Mouse (Mus musculus) midbrain, embryonic 15.5 days (tissue): ENCODE data around the gene Krt8. TPM values are rescaled to one million over a fixed set of nuclear protein-coding genes. Genes with fewer than 3 reads are reported as not detected.
A peak's percentile ranks its signal among the peaks of the same experiment; 100 is the strongest.
"Not testable (repeated sequence)": the region's sequence is repeated elsewhere in the genome, so short reads cannot be mapped to it uniquely, and the experiment has no call there.

Source experiments
- ATAC-seq: fragments of 200-750 bp; cut with Nextera tagmentation; replicated peaks from 2 replicates; pipeline ENCODE4 v1.8.0; 2017; ENCODE audit warnings: moderate TSS enrichment
- H3K27ac ChIP-seq: fragments of 300-500 bp; sonication (generic); 2 replicates; pipeline ENCODE4 v1.5.1; 2015; ENCODE audit warnings: mild to moderate bottlenecking, inconsistent platforms
- H3K27me3 ChIP-seq: fragments of 300-500 bp; sonication (generic); replicated peaks from 2 replicates; pipeline ENCODE4 v1.6.1; 2015; ENCODE audit warnings: inconsistent platforms
- H3K36me3 ChIP-seq: fragments of 300-500 bp; sonication (generic); replicated peaks from 2 replicates; pipeline ENCODE4 v1.6.1; 2015; ENCODE audit warnings: inconsistent platforms
- H3K4me1 ChIP-seq: fragments of 300-500 bp; sonication (generic); 2 replicates; pipeline ENCODE4 v1.6.1; 2015; ENCODE audit warnings: inconsistent platforms
- H3K4me2 ChIP-seq: fragments of 300-500 bp; sonication (generic); 2 replicates; pipeline ENCODE4 v1.6.1; 2015; ENCODE audit warnings: inconsistent platforms, mild to moderate bottlenecking, moderate library complexity
- H3K4me3 ChIP-seq: fragments of 300-500 bp; sonication (generic); 2 replicates; pipeline ENCODE4 v1.5.1; 2015; ENCODE audit warnings: mild to moderate bottlenecking, inconsistent platforms
- H3K9ac ChIP-seq: fragments of 300-500 bp; sonication (generic); 2 replicates; pipeline ENCODE4 v1.6.1; 2015; ENCODE audit warnings: mild to moderate bottlenecking, inconsistent platforms
- H3K9me3 ChIP-seq: fragments of 300-500 bp; sonication (generic); 2 replicates; pipeline ENCODE4 v1.6.1; 2016; ENCODE audit warnings: inconsistent platforms
- WGBS: fragments of 180-500 bp; shearing (Covaris S2); methylation state at CpG from one replicate; pipeline ENCODE4 v1.1.7; 2015; ENCODE audit warnings: mixed read lengths; 5-methylcytosine and 5-hydroxymethylcytosine counted together
- polyA plus RNA-seq: library from polyadenylated mRNA; unstranded; fragments of >200 nt; fragmentation: Nextera tagmentation; extraction: Ambion mirVana; gene quantifications from 2 replicates; pipeline ENCODE4 v1.2.1, GENCODE M21; 2015

Gene Krt8
- polyA plus RNA-seq, 1 experiment from 2014 or later: 2.0 TPM

DNA sequence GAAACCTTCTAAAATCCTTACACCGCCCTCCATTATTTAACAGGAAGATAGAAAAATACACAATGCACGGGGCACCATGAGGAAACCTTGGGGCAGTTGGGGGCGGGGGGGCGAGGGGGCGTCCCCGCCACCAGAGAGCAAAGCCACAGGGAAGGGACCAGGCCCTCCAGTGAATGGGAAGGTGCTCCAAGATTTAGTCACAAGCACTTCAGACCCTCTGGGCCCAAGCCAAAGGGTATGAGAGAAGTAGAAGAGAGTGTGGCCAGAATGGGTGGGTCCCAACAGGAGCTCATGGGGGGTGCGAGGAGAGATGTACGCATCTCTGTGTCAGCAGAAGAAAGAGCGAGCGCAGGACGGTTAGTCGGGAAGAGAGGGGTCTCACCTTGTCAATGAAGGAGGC is 766 bp downstream of the Krt8 start:
- H3K9ac ChIP-seq: no peak overlapping the region
- WGBS: 16% methylated on average over 12 of the region's 12 CpGs
- H3K27ac ChIP-seq: no peak overlapping the region
- ATAC-seq: no peak
- no peaks in the 10 kb centered on the region for H3K9me3 ChIP-seq
- peaks cover 8% of the 10 kb centered on the region for H3K4me1 ChIP-seq
- peak overlapping the region; percentile 12; the same call in 1 of the 2 replicates for H3K4me3 ChIP-seq
- peaks cover 64% of the 10 kb centered on the region for H3K27me3 ChIP-seq
- H3K36me3 ChIP-seq: no peaks in the 10 kb centered on the region
- peak overlapping the region; percentile 45; the same call in 1 of the 2 replicates for H3K4me2 ChIP-seq

DNA sequence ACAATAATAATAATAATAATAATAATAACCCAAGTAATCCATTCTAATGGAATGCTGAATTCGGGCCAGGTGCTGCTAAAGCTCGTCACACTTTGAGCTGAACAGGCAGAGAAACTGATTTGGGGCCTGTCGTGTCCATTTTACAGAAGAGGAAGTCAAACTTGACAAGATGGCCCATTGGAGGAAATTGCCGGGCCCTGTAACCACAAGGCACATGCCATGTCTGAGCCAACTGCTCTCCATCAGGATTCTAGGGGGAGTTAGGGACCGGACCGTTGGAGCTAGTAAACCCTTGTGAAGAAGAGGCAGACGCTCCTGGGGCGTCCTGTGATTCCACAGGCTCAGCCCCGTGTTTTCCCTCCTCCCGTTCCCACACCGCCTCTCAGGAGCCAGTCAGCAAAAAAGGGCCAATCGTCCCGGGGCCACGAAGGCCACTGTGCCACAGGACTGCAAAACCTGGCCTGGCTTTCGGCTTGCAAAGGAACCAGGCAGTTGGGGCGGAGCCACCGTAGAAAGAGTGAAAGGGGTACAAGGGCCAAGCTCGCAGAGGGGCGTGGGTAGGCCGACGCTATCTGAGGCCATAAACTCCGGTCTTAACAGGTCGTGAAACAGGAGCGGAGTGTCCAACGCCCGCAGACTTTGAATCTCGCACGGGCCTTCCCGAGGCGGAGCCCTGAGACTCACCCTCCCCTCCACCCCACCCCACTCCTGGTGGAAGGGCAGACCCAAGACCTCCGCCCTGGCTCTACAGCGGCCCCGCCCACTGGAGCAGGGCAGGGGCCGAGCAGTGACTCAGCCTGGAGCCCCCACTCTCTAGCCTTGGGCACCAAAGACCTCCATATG is 1.4 kb downstream of the Krt8 start:
- H3K9ac ChIP-seq: no peak overlapping the region
- 4% methylated on average over 34 of the region's 34 CpGs for whole genome bisulfite sequencing
- H3K4me3 ChIP-seq: peak overlapping the region; percentile 12; the same call in 1 of the 2 replicates
- H3K4me1 ChIP-seq: peaks cover 8% of the 10 kb centered on the region
- H3K9me3 ChIP-seq: no peaks in the 10 kb centered on the region
- peaks cover 64% of the 10 kb centered on the region for H3K27me3 ChIP-seq
- H3K36me3 ChIP-seq: no peaks in the 10 kb centered on the region
- no peak for ATAC-seq
- H3K27ac ChIP-seq: no peak overlapping the region
- H3K4me2 ChIP-seq: peak overlapping the region; percentile 45

DNA sequence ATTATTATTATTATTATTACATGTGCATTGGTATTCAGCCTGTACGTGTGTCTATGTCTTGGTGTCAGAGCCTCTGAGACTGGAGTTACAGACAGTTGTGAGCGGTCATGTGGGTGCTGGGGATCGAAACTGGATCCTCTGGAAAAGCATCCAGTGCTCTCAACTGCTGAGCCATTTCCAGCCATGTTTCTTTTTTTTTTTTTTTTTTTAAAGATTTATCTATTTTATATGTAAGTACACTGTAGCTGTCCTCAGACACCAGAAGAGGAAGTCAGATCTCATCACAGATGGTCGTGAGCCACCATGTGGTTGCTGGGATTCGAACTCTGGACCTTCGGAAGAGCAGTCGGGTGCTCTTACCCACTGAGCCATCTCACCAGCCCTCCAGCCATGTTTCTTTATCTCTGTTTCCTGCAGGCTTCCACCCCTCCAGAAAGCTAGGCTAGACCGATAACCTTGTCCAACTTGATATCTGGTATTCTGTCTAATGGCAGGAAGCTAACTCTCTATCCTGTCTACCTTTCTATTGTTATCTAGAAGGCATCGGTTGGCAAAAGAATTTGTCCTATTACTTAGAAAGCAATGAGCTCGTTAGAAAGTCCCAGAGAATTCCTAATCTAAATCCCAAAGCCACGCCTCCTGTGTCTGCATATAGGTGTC is 4.5 kb downstream of the Krt8 start:
- Histone ChIP-seq H3K4me1 (peaks cover 8% of the 10 kb centered on the region), H3K4me2 (no peak overlapping the region), H3K27ac (no peak overlapping the region), H3K36me3 (no peaks in the 10 kb centered on the region), H3K9ac (no peak overlapping the region), H3K27me3 (peaks cover 43% of the 10 kb centered on the region), H3K9me3 (no peaks in the 10 kb centered on the region), H3K4me3 (no peak overlapping the region)
- WGBS: 87% methylated on average over 11 of the region's 11 CpGs
- no peak for ATAC-seq

DNA sequence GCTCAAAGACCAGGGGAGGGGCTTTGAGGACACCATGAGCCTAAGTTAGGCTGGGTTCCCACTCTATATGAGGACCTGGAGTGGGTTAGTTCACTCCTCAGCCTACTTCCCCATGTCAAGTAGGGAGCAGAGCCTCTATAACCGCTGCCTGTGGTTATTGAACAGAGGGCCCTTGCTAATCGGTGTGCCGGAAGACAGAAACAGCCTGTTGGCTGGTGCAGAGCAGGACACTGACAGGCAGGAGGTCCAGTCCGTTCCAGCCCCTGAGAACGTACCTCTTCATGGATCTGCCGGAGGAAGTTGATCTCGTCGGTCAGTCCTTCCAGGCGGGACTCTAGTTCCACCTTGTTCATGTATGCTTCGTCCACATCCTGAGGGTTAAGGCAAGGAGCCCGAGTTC is 5.1 kb downstream of the Krt8 start:
- WGBS: 94% methylated on average over 11 of the region's 11 CpGs
- ATAC-seq: no peak
- H3K9me3 ChIP-seq: no peaks in the 10 kb centered on the region
- no peak overlapping the region for H3K4me2 ChIP-seq
- peaks cover 8% of the 10 kb centered on the region for H3K4me1 ChIP-seq
- no peak overlapping the region for H3K4me3 ChIP-seq
- H3K27me3 ChIP-seq: peaks cover 41% of the 10 kb centered on the region
- no peak overlapping the region for H3K9ac ChIP-seq
- no peak overlapping the region for H3K27ac ChIP-seq
- H3K36me3 ChIP-seq: no peaks in the 10 kb centered on the region

DNA sequence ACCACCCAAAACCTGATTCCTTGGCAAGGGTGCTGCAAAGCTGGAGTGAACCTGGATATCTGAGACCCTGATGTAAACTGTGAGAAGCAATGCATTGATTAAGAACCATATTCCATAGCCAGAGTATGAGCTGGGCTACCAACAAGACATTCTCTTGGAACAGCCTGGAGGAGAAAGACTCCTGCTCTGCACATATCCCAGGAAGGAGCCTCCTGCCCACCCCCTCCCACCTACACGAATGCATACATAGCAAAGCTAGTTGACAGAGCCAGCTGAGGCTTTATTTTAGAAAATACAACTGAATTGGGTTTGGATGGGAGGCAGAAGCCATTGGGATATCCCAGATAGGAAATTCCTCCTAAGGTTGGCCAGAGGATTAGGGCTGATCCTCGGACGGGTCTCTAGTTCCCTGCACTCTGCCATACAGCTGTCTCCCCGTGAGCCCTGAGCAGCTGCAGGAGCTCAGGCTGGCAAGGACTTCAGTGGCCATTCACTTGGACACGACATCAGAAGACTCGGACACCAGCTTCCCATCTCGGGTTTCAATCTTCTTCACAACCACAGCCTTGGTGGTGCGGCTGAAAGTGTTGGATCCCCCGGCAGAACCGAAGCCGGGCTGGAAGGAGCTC is 7.7 kb downstream of the Krt8 start:
- H3K9me3 ChIP-seq, H3K4me3 ChIP-seq, H3K27ac ChIP-seq, H3K4me1 ChIP-seq, H3K36me3 ChIP-seq, H3K9ac ChIP-seq, ATAC-seq, H3K4me2 ChIP-seq: not testable (repeated sequence)
- H3K27me3 ChIP-seq: peaks cover 22% of the 10 kb centered on the region; the same call in 1 of the 2 replicates
- WGBS: 88% methylated on average over 11 of the region's 11 CpGs

DNA sequence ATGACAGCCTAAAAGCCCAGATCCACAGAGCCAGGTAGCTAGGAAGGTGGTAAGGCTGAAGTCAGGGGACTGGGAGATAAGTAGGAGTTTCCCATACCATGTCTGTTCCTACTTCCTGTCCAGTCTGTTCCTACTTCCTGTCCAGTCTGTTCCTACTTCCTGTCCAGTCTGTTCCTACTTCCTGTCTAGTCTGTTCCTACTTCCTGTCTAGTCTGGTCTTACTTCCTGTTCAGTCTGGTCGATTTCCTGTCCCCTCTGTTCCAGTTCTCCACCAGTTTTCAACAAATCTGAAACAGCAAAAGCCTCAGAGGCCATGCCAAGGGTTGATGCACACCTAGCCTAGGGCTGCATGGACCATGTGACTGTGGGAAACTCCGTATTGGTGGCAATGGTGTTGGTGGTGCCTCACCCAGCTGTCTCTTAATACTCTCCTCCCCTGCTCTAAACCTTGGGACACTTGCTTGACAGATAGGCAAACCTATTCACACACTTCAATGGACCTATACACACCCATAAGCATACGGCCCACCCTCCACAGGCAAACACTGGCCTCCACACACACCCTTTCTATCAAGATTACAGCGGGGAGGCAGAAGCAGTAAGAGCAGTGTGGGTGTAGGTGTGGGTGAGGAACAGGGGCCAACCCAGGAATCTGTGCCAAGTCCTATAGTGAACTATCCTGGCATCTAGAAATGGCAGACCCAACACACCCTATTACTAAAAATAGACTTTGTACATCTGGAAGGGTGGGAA is 8.6 kb downstream of the Krt8 start:
- ATAC-seq: no peak
- Histone ChIP-seq H3K4me3 (no peak overlapping the region), H3K27ac (no peak overlapping the region), H3K4me1 (no peaks in the 10 kb centered on the region), H3K9me3 (no peaks in the 10 kb centered on the region), H3K27me3 (peaks cover 15% of the 10 kb centered on the region; the same call in 1 of the 2 replicates), H3K9ac (no peak overlapping the region), H3K36me3 (no peaks in the 10 kb centered on the region), H3K4me2 (no peak overlapping the region)
- WGBS: 84% methylated on average over 4 of the region's 4 CpGs

DNA sequence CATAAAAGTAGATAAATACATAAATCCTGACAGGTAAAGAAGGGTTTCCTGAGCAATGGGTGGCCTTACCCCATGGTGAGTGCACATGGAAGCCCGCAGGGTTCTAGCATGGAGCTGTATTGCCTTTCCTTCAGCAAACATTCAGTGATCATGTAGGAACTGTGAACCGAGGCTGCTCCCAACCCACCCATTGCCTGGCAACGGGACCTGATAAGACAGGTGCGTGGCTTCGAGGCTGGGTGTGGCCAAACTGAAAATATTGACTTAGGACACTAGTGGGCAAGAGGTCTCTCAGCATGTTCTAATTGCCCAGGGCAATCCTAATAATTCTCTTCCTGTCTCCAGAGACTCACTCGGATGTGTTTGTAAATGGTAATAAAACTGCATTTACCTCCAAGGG is 9.9 kb downstream of the Krt8 start:
- no peak overlapping the region for H3K27ac ChIP-seq
- no peaks in the 10 kb centered on the region for H3K4me1 ChIP-seq
- H3K36me3 ChIP-seq: no peaks in the 10 kb centered on the region
- ATAC-seq: no peak
- H3K9me3 ChIP-seq: no peaks in the 10 kb centered on the region
- H3K27me3 ChIP-seq: peaks cover 14% of the 10 kb centered on the region
- H3K4me2 ChIP-seq: no peak overlapping the region
- 93% methylated on average over 6 of the region's 6 CpGs for WGBS
- H3K4me3 ChIP-seq: no peak overlapping the region
- no peak overlapping the region for H3K9ac ChIP-seq

DNA sequence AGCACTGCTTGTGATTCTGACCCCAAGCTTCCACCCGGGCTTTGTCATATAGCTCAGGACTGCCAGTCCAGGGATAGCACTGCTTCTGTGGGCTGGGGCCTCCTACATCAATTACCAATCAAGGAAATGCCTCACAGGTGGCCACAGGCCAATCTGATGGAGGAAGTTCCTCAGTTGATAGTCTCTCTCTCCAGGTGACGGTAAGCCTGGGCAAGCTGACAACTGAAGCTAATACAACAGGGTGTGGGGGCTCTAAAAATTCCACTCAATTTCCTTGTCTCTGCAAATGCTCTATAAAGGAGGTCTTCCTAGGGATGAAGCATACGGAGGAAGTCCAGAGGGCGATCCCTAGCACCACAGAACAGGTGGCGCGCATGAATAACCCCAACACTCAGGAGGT is 13.3 kb downstream of the Krt8 start:
- 92% methylated on average over 6 of the region's 6 CpGs for WGBS
- H3K4me3 ChIP-seq: no peak overlapping the region
- no peaks in the 10 kb centered on the region for H3K9me3 ChIP-seq
- no peak overlapping the region for H3K9ac ChIP-seq
- no peak overlapping the region for H3K4me2 ChIP-seq
- no peak for ATAC-seq
- no peaks in the 10 kb centered on the region for H3K36me3 ChIP-seq
- H3K27me3 ChIP-seq: peaks cover 19% of the 10 kb centered on the region
- H3K27ac ChIP-seq: no peak overlapping the region
- no peaks in the 10 kb centered on the region for H3K4me1 ChIP-seq

DNA sequence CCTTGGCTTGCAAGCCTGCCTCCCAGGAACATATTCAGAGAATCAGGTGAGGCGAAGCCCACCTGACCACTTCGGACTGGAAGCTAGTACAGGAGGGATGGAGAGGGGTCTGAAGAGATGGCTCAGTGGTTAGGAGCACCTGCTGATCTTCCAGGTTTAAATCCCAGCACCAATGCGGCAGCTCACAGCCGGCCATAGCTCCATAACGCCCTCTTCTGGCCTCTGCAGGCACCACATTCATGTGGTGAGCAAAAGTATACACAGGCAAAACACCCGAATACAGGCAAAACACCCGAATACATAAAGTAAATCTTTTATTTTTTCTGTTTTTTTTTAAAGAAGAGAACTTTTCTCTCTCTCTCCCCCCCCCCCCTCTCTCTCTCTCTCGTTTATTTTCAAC is 15.6 kb downstream of the Krt8 start:
- Histone ChIP-seq H3K4me1 (0 out of 2 replicates have a peak, but pooled peaks cover 2% of the 10 kb centered on the region), H3K36me3 (no peaks in the 10 kb centered on the region), H3K9ac (no peak overlapping the region), H3K27ac (no peak overlapping the region), H3K27me3 (peaks cover 14% of the 10 kb centered on the region), H3K4me2 (no peak overlapping the region), H3K4me3 (no peak overlapping the region), H3K9me3 (no peaks in the 10 kb centered on the region)
- no peak for ATAC-seq
- 65% methylated on average over 8 of the region's 8 CpGs for WGBS

DNA sequence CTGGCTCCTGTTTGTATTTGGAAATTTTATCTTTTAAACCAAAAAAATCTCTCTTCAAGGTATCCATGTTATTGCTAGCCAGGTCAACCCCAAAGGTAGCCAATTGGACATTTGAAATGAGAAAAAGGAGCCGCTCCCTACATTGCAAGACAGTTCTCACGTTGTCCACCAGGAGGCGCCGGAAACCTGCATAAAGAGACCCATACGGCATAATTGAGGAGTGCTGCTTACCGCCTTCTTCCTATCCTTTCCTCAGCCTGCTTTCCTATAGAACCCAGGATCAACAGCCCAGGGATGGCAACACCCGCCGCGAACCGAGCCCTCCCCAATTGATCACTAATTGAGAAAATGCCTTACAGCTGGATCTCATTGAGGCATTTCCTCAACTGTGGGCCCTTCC is 16.2 kb downstream of the Krt8 start:
- Histone ChIP-seq H3K36me3 (no peaks in the 10 kb centered on the region), H3K9ac (no peak overlapping the region), H3K4me1 (0 out of 2 replicates have a peak, but pooled peaks cover 2% of the 10 kb centered on the region), H3K4me2 (no peak overlapping the region), H3K4me3 (no peak overlapping the region), H3K27me3 (peaks cover 14% of the 10 kb centered on the region), H3K27ac (no peak overlapping the region), H3K9me3 (no peaks in the 10 kb centered on the region)
- WGBS: 0% methylated on average over 10 of the region's 10 CpGs
- no peak for ATAC-seq

DNA sequence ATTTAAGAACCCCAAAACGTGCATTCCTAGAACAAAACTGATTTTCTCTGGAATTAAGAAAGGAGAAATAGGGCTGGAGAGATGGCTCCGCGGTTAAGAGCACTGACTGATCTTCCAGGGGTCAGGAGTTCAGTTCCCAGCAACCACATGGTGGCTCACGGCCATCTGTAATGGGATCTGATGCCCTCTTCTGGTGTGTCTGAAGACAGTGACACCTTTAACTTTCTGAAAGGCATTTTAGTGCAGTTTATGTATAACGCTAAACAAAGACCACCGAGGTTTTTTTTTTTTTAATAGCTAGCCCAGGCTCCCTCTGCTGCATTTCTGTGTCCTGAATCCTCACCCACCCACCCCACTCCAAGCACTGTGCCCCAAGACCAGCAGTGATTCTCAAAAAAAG is 19.5 kb downstream of the Krt8 start:
- H3K4me2 ChIP-seq: peak overlapping the region; percentile 53
- 0 out of 2 replicates have a peak, but pooled peaks cover 2% of the 10 kb centered on the region for H3K4me1 ChIP-seq
- no peaks in the 10 kb centered on the region for H3K9me3 ChIP-seq
- ATAC-seq: no peak
- peak overlapping the region; percentile 19; the same call in 1 of the 2 replicates for H3K9ac ChIP-seq
- H3K27me3 ChIP-seq: peaks cover 7% of the 10 kb centered on the region
- 20% methylated on average over 6 of the region's 6 CpGs for WGBS
- H3K27ac ChIP-seq: 0 out of 2 replicates have a peak overlapping the region, but pooled peaks have one; percentile 13
- no peaks in the 10 kb centered on the region for H3K36me3 ChIP-seq
- no peak overlapping the region for H3K4me3 ChIP-seq
